Mouse (Mus musculus) urinary bladder, postnatal 36 days (tissue): ENCODE results near the gene Chia1.
A peak's percentile ranks its signal among the peaks of the same experiment; 100 is the strongest.
"Not testable (repeated sequence)": the region's sequence is repeated elsewhere in the genome, so short reads cannot be mapped to it uniquely, and the experiment has no call there.

ENCODE experiments used
- DNase-seq, 2 experiments: peaks; one replicate each; pipeline ENCODE4 v3.0.0; 2022; ENCODE audit warnings: low spot score in 2 of 2, mixed read lengths in 1 of 2

Chia1 gene

DNA sequence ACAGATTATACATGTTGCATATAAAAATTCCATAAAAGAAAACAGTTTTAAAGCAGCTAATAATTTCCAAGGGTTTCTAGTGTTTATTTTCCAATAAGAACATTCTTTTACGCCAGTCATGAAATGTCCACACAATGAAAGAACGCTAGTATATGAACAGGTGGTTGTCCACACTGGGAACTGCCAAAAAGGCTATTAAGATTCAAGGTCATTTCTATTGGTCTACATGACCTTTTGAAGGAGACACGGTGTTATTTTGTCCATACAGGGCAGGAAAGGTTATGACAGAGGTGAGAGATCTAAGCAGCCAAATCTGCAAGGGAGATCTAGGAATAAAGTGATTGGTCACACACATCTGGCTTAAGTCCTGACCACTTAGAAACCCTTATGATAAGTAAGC is at the start of gene Chia1:
Gene Chia1 (plus strand): TSS at position 301 of the 400 bp plus-strand sequence.
- no peak for DNase-seq

GRCm38 (mm10) chr3:106067707-106068106 is 45.3 kb upstream of the Chia1 start:
- DNase-seq, result not testable (repeated sequence)

- no peak for DNase-seq
Measured at GRCm38 (mm10) chr3:106070994-106071393, 42.0 kb upstream of the Chia1 start.

- DNase-seq, result no peak
Measured at GRCm38 (mm10) chr3:106074824-106075223, 38.2 kb upstream of the Chia1 start.

GRCm38 (mm10) chr3:106126999-106127398 is 14.0 kb downstream of the Chia1 start:
- no peak for DNase-seq

- DNase-seq, result no peak
Measured at GRCm38 (mm10) chr3:106128807-106129493, 15.9 kb downstream of the Chia1 start.

DNA sequence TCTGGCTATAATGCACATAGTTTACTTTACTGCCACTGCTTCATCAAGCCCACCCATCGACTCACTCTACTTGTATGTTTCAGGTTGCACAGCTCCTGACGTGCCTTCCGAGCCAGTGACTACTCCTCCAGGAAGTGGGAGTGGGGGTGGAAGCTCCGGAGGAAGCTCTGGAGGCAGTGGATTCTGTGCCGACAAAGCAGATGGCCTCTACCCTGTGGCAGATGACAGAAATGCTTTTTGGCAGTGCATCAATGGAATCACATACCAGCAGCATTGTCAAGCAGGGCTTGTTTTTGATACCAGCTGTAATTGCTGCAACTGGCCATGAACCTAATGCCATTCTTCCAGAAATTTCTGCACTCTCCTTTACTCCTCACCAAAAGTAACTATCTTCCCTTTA is 18.7 kb downstream of the Chia1 start:
- no peak for DNase-seq

DNA sequence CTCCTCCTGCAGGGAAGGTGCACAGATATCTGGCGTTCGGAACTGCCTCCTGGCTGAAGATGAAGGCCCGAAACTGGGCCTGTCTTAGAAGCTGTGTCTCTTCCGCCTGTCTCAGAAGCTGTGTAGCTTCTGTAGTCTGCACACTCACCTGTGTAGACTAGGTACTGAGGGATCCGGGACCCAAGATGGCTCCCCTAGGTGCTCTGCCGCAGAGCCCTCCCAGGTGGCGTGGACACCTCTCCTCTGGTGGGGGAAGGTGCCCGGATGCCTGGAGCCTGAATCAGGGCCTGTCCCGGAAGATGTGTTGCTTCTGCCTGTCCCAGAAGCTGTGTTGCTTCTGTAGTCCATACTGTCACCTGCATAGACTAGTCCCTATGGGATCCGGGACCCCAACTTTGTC is 31.1 kb downstream of the Chia1 start:
- no peak for DNase-seq

- DNase-seq, result no peak
Measured at GRCm38 (mm10) chr3:106154413-106154812, 41.4 kb downstream of the Chia1 start.

DNA sequence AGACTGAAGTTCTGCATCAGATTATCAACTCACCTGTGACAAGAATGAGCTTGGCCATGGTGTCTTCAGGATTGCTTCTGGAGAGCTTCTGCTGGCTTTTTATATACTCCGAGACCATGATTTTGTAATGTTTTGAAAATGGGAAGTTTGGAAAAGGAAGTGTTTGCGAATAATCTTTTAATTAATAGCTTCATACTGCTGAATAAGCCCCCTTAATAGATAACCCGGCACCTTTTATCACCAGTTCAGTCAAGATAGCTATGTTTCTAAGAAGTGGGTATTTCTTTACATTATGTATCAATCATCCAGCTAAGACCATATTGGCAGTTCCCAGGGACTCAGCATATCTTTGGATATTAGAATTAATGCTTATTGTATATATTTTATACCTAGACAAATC is 54.4 kb downstream of the Chia1 start, which contains the start of gene Chil3:
Gene Chil3 (minus strand): TSS at position 101 of the 400 bp plus-strand sequence.
- DNase-seq, result no peak

- DNase-seq, result peak in 1 of 2 experiments; percentile 54
Measured at GRCm38 (mm10) chr3:106170522-106171053, 57.6 kb downstream of the Chia1 start.

GRCm38 (mm10) chr3:106171135-106171731 is 58.2 kb downstream of the Chia1 start:
- no peak for DNase-seq

- not testable (repeated sequence) for DNase-seq
Measured at GRCm38 (mm10) chr3:106172506-106172905, 59.5 kb downstream of the Chia1 start.

GRCm38 (mm10) chr3:106174971-106175370 is 61.9 kb downstream of the Chia1 start:
- not testable (repeated sequence) for DNase-seq

- no peak for DNase-seq
Measured at GRCm38 (mm10) chr3:106177509-106178189, 64.6 kb downstream of the Chia1 start.
